Mouse (Mus musculus) heart, postnatal 25 days (tissue): ENCODE data around the gene Gpr158. TPM values are rescaled to one million over a fixed set of nuclear protein-coding genes. Genes with fewer than 3 reads are reported as not detected.
"Not testable (repeated sequence)": the region's sequence is repeated elsewhere in the genome, so short reads cannot be mapped to it uniquely, and the experiment has no call there.

Experiments used
- DNase-seq: peaks from one replicate; pipeline ENCODE4 v3.0.0; 2022; ENCODE audit warnings: low spot score
- intact Hi-C: fragments of 180-260 bp; cut with DNase I; formaldehyde crosslinking; loops from one replicate; pipeline ENCODE4 v1.15.1; 2025
- total RNA-seq, 2 experiments: library from RNA; stranded (reverse); gene quantifications; 2 replicates each; pipeline ENCODE4 v1.2.3; 2021

Gpr158 gene
- under 1 TPM; 0.05 to 0.08 TPM for total RNA-seq

DNA sequence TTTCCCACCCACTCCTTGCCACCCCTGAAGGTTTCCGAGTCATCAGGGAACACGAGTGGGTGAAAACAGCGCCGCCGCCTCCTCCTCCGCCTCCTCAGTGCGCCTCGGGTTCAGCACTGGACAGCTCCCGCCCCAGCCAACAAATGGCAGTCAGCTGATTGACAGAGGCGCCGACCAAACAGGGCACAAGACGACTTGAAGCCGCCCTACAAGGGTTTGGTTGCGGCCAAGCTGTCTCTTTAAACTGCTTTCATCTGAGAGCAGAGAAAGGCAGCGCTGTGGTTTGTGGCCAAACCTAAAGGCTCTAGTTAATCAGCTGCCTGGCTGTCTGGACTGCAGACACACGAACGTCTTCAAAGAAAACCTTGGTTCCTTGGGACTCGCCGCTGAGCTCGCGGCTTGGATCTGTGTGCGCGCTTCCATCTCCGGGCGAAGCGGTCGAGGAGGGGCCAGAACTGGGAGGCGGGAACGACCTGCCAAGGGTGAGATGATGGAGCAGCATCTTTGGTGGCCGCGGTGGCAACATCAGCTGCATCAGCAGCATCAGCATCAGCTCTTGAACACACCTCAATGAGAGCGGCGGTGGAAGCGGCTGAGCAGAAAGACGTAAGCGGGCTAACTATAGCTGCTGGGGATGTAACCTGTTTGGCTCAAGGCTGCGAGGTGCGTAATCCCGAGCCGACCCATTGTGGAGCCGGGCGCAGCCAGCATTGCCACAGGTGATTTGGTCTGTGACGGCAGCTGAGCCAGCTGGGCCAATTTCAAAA is at the start of gene Gpr158:
TSS of gene Gpr158 (plus strand) at position 198 of the 767 bp plus-strand sequence.
- intact Hi-C loops, result no loop called here
- DNase-seq, result peak; percentile 2

DNA sequence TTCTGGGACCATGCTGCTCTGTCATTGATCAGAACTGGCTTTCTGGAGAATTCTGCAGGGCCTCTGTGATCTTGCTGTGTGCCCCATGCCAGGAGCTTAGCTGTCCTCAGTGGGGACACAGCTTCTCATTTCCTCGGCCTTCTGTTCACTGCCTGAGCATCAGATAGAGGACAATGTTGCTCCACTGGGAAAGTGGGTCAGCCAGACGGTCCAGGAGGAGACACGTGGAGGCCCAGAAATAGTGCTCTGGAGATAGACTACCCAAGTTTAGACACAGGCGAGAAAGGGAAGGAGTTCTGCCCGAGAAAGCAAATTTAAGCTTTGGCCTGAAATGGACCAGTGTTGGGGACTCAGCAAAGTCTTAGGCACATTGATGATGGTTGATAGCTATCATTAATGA is 23.5 kb upstream of the Gpr158 start:
- intact Hi-C loops, result no loop called here
- no peak for DNase-seq

- intact Hi-C loops, result no loop called here
- no peak for DNase-seq
These were observed 1.2 kb downstream of the Gpr158 start for GRCm38 (mm10) chr2:21368351-21369170.

DNA sequence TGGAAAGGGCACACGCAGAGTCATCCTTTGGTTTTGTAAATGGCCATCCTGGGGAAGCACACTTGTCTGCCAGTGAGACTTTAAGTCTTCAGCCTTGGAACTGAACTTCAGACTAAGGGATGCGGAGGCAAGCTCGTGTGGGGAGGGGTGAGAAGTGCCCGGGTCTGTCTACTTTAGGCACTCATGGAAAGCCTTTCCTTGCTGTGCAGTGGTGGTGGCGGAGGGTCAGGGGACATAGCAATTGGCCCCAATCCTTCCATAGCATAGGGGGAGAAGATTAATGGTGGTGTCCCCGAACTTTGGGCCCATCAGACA is 1.8 kb downstream of the Gpr158 start:
- intact Hi-C loops, result no loop called here
- no peak for DNase-seq

DNA sequence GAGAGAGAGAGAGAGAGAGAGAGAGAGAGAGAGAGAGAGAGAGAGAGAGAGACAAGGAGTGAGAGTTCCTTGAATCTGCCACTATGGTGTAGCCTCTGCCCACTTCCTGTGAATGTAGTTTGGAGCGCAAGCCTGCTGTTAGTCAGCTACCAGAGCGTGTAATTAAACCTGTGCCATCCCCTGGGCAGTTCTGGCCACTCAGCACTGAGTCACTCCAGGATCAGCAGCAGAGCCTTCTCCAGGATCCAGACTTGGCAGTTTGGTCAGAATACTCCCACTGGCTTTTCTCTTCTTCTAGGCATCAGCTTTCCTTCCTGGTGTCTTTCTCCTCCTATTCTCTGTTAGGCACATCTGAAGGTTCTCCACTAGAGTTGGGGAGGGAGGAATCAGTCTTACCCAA is 2.2 kb downstream of the Gpr158 start:
- intact Hi-C loops, result no loop called here
- no peak for DNase-seq

DNA sequence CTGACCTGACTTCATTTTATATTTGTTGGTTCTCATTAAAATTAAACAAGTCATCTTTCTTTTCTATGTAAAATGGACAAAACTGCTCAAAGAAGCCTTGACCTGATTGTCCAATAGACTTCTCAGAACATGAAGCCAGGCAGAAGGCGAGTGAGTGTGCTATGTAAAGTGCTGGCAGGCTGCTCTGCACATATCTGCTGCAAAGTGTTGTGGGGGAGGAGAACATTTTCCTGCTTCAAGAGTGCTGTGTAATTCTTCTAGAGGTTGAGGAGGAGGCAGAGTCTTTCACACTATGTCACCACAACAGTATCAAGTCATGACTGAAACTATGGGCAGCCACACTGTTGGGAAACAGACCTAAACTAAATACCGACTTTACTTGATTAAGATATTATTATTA is 12.2 kb downstream of the Gpr158 start:
- DNase-seq, result no peak
- intact Hi-C loops, result no loop called here

GRCm38 (mm10) chr2:21392727-21393126 is 25.4 kb downstream of the Gpr158 start:
- DNase-seq, result no peak
- intact Hi-C loops, result no loop called here

DNA sequence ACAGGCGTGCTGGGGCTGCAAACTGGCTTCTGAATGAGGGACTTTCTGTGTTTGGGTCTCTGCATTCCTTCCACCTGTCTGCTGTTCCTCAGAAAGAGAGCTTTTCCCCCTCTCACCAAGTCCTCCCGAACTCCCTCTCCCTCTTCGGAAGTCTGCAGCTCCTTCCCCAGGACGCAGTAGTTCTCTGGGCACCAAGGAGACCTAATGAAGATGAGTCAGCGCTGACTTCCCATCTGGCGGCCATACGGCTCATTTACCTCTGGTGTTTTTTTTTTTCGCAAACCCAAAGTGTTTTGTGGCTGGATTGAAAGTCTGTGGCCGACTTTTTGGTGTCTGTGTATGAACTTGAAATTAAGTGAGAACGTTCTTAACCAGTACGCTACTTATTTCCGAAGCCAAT is 30.0 kb downstream of the Gpr158 start:
- intact Hi-C loops, result no loop called here
- no peak for DNase-seq

- no peak for DNase-seq
- intact Hi-C loops, result no loop called here
These were observed 32.3 kb downstream of the Gpr158 start for GRCm38 (mm10) chr2:21399657-21400056.

GRCm38 (mm10) chr2:21405617-21406016 is 38.3 kb downstream of the Gpr158 start:
- intact Hi-C loops, result no loop called here
- DNase-seq, result no peak

- intact Hi-C loops, result no loop called here
- no peak for DNase-seq
These were observed 40.2 kb downstream of the Gpr158 start for GRCm38 (mm10) chr2:21407443-21407985.

DNA sequence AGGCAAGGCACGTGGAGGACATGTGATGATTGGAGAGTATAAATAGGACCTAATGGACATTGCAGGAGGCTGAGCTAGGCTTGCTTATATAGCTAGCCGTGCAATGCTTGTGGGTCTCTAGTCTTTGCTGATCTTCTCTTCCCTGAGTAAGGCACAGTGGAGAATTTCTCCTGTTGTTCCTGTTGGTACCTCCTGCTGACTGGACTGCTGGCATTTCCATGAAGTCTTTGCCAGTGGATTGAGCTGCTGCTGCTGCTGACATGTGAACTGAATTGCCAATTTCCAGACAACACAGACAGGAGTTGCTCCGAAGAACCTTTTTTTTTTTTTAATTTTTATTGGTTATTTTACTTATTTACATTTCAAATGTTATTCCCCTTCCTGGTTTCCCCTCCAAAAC is 41.5 kb downstream of the Gpr158 start:
- DNase-seq, result no peak
- intact Hi-C loops, result no loop called here

DNA sequence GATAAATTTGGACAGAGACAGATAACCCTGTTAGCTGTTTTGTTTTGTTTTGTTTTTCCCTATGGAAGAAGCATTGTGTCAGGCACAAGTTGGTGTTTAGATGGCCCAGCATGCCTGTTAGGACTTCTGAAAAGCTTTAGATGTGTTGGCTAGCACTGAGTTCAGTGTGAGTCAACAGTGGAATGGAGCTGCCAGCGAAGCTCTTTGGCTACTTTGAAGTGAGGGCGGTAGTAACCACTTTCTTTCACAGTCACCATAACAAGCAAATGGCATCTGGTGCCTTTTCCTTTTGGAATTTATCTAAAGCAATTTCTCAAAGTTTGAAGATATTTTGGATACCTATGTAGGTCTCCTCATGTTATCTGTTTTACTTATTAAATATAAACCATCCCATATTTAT is 62.9 kb downstream of the Gpr158 start:
- intact Hi-C loops, result no loop called here

GRCm38 (mm10) chr2:21431182-21431581 is 63.8 kb downstream of the Gpr158 start:
- DNase-seq, result no peak
- intact Hi-C loops, result no loop called here

More for the DNA sequence above, 62.9 kb downstream of the Gpr158 start:
- DNase-seq, result no peak

- intact Hi-C loops, result no loop called here
- DNase-seq, result no peak
These were observed 72.3 kb downstream of the Gpr158 start for GRCm38 (mm10) chr2:21439626-21440025.

GRCm38 (mm10) chr2:21460606-21461005 is 93.3 kb downstream of the Gpr158 start:
- intact Hi-C loops, DNase-seq: not testable (repeated sequence)

DNA sequence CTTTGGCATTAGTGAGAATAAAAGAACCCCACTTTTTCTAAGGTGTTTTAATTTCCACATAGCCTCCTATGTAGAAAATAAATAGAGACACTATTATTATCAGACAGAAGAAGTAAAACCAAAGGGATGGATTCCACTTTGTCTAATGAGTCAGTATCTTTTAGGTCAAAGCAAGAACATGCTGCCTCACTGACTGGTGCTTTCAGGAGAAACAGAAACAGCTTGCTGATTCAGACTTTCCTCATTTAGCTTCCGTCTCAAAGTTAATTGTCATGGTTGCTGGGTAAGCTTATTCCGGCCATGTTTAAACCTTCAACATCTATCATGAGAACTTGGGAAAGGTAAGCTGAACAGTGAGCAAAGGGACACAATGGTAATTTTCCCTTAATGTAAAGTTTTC is 107.6 kb downstream of the Gpr158 start:
- intact Hi-C loops, result no loop called here
- no peak for DNase-seq

DNA sequence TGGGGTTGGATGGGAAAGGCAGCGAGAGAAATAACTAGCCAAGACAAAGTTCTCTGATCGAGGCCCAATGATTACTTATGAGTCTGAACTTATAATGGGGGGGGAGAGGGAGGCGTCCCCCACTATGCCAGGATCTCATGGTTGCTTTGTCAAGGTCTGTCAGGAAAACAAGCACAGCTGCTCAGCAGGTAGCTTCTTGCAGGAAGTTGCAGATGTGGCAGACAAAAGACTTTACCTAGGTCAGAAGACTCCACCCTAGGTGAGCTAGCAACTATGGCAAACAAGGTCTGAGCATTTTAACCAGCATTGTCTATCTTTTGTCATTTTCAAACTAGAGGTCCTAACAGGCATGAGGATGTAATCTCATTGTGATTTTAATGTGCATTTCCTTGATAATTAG is 129.5 kb downstream of the Gpr158 start:
- intact Hi-C loops, result no loop called here
- DNase-seq, result no peak

GRCm38 (mm10) chr2:21497965-21498364 is 130.6 kb downstream of the Gpr158 start:
- no peak for DNase-seq
- intact Hi-C loops, result no loop called here

DNA sequence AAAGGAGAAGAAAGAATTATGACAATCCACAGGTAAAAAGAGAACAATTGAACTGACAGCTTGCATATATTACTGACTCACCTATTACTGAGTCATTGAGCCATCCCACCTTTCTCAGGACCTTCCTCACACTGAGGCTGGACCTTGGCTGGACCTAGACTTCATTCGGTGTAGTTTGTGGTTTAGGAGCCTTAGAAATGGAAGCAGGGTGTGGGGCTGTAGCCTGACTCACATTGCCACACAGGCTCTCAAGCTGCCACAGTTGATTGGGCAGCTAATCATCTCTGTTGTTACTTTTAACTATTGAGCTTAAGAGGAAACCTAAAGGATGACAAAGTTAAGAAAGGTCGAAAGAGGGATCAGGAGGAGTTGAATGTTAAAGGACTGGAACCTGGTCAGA is 132.1 kb downstream of the Gpr158 start:
- intact Hi-C loops, result no loop called here
- DNase-seq, result no peak

- no peak for DNase-seq
- intact Hi-C loops, result no loop called here
These were observed 140.1 kb downstream of the Gpr158 start for GRCm38 (mm10) chr2:21507449-21507848.
